Mouse (Mus musculus) ovary, postnatal 10 days (tissue): ENCODE data around the gene Ttc6.

Experiments used
- DNase-seq: peaks from one replicate; pipeline ENCODE4 v3.0.0; 2022; ENCODE audit warnings: low spot score

The Ttc6 gene

DNA sequence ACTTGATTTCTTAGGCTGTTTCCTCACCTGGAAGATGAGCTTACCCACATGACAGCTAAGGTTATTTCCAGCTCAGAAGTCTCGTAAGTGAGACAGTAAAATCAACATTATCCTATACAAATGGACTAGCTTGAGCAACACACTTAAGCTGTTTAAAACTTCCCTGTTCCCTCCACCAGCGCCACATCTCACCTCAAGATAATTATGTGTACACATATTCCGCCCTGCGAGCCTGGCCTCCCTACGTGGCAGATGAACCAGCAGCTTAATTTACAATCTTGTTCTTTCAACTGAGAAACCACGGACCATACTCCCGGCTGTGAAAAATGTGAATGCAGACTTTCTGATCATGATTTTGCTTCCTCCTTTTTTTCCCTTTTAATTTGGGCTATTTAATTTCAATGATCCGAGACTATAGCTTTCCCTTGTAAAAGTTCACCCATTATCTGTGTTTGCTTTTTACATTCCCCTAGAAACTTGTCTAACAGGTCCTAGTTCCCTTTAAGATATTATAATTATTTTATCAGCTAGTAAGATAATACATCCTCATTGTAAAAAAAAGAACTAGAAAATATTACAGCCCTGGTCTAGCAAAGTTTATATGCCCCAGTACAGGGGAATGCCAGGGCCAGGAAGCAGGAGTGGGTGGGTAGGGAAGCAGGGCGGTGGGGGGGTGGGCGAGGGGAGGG is 99.2 kb downstream of the Ttc6 start:
- DNase-seq = no peak

DNA sequence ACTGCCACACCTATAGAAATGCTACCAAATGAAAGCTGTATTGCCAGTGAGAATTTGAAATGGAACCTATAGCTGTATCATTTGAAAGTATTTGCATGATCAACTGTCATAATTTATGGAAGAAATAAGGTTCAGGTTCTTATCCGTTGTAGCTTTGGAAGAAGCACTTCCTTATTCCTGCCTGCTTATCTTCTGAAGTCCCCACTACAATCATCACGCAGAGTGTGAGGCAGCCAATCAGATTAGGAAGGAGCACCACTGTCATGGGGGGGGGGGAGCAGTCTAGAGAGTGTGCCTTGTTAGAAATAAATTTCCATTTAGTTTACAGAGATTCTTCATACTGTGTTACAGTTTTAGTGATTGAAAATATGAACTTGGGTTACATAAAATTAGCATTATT is 108.5 kb downstream of the Ttc6 start:
- no peak for DNase-seq

DNA sequence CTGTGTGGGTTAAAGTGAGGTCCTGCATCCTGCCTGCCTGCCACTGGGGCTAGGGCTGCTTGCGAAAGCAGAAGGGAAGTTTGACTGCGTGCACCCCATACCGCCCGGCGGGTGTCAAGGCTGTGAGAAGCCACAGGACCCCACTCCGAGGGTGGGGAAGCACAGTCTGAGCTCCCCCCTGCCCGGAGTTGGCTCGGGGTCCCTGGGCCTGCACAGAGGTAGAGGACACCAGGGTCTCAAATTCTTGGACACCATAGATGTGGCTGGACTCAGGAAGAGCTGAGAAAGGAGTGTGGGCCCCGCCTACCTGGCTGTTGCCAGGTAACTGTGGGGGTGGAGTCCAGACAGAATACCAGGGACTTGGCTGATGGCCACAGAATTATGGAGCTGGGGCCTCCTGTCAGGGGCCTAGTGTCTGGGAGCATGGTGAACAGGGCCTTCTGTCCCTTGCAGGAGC is 121.1 kb downstream of the Ttc6 start:
- no peak for DNase-seq

DNA sequence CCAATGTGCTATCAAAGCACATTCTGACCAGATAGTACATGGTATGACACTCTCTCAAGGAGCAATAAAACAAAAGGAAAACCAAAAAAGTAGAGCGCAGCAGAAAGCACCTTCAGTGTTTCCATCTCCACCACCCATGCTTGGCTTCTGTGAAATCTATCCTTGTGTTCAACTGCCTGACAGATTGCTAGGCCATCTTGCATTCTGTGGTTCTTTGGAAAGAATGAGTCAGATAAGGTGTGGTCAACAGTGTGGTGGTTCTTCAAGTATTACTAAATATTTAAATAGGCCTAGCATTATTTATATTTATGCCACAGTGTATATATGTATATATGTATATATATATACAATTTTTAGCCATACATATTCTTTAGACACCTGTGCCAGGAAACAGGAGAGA is 146.1 kb downstream of the Ttc6 start:
- no peak for DNase-seq

DNA sequence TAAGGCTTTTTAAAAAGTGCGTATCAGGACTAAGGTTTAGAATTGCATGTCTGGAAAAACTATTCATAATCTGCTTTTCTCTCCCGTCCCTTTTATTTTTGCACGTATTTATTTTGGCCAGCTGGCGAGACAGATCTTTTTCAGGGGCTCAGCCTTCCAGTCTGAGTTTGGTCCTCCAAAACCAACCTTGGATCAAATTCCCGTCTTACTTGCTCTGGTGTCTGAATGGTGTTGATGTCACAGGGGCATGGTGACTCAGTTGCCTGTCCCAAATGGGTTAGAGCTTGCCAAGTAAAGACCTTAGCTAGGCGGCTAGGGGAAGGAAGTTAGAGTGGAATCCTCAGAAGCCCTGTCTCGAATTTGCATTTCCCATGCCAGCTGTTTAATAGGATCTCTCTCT is 200.8 kb downstream of the Ttc6 start:
- no peak for DNase-seq

DNA sequence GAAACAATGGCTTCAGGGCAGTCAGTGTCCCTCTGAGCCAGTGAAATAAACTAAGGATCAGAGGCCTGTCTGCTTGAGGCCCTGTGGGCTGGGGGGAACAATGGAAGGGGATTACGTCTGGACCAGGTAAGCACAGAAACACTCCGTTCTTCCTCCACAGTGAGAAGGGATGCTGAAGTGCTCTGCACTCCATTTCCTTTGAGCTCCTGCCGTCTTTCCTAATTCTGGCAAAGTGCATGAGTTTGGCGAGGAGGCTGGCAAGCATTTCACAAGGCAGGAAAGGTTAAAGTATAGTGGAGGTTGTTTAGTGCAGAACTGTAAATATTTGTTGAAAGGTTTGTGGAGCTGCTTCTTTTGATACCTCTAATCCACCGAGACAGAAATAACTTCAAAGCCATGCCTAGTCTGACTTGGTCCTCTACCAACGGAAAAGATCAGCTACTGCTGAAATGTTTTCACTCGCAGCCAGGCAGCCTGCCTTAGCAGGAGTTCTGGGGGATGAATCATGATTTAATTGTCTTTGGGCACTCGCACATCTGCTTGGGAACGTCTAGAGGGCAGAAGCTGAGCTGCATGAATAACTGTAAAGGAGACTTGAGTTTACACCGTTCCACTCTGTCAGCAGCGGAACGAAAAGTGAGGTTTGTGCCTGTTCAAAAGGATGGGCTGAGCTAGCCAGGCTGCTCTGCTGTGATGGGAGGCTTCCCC is 212.5 kb downstream of the Ttc6 start:
- DNase-seq = no peak

DNA sequence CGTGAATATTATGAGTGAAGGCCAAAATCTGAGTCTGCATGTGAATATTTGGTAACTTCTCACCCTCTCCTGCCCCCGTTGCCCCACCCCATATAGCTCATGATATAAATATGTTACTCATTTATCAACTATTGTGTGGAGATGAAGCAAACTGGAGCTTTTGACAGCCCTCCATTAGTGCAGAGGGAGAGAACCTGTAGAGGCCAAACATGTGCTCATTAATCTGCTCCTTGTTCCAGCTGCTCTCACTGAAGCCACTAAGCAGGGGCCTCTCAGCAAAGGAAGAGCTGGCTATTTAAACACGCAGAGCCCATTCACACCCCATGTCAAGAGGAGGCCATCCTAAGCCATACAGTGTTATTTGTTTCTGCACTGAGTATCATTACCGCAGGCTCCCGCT is 218.0 kb downstream of the Ttc6 start:
- no peak for DNase-seq

DNA sequence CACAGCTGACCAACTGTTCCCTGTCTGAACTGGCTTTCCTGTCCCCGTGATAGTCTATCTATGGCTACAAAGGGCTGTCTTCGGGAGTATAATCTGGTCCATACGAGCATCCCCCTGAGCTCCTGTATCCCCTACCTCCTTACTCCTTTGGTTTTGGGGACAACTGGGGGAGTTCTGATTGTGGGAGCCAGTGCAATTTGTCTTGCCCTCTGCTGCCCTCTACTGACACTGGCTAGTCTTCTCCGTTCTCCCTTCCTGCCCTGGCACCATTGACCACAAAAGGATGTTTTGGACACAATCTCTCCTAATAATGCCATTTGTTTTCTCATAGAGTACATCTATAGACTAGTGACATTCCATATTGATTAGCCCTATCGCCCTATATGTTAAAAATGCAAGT is 223.6 kb downstream of the Ttc6 start:
- no peak for DNase-seq
